Mouse (Mus musculus): ENCODE measurements around the gene Gna14. TPM values are rescaled to one million over a fixed set of nuclear protein-coding genes. Genes with fewer than 3 reads are reported as not detected.

Gna14 gene
- total and polyA plus RNA-seq, 3 experiments: not detected

- no peaks in the 10 kb centered on the region for H3K9me3 ChIP-seq (replicated peaks)
- no peaks in the 10 kb centered on the region for H3K4me1 ChIP-seq (ENCODE audit: insufficient read depth, low read depth, low read length)
- no peak overlapping the region for H3K4me3 ChIP-seq (ENCODE audit: low read depth, low read length)
- no peaks in the 10 kb centered on the region for H3K36me3 ChIP-seq (replicated peaks)
- no peak for DNase-seq (ENCODE audit: low spot score)
- no peak for TF ChIP-seq GATA2 (IDR thresholded peaks at IDR 0.05; ENCODE audit: borderline replicate concordance, low read depth, low read length)
- TF ChIP-seq POLR2AphosphoS5 (IDR thresholded peaks at IDR 0.05; ENCODE audit: insufficient replicate concordance, low read depth, low read length): no peak
- no peak for TF ChIP-seq TAL1 (conservative IDR thresholded peaks at IDR 0.05; ENCODE audit: low read depth, low read length)
- no peak for TF ChIP-seq GATA1 (IDR thresholded peaks at IDR 0.05; ENCODE audit: borderline replicate concordance, low read length)
- TF ChIP-seq CTCF (IDR thresholded peaks at IDR 0.05; ENCODE audit: low read depth, low read length): no peak
- ATAC-seq (ENCODE audit: extremely low read depth, insufficient number of reproducible peaks, low FRiP score, poor library complexity, severe bottlenecking): no peak
- H3K27me3 ChIP-seq (ENCODE audit: insufficient read depth, low read length): no peaks in the 10 kb centered on the region
These were observed 24.3 kb upstream of the Gna14 start for GRCm38 (mm10) chr19:16411302-16411701.

- H3K36me3 ChIP-seq (replicated peaks): no peaks in the 10 kb centered on the region
- ATAC-seq (ENCODE audit: extremely low read depth, insufficient number of reproducible peaks, low FRiP score, poor library complexity, severe bottlenecking) (no peak), DNase-seq (ENCODE audit: low spot score) (no peak)
- no peaks in the 10 kb centered on the region for H3K9me3 ChIP-seq (replicated peaks)
- TF ChIP-seq GATA2 (IDR thresholded peaks at IDR 0.05; ENCODE audit: borderline replicate concordance, low read depth, low read length): no peak
- no peak for TF ChIP-seq GATA1 (IDR thresholded peaks at IDR 0.05; ENCODE audit: borderline replicate concordance, low read length)
- no peak for TF ChIP-seq TAL1 (conservative IDR thresholded peaks at IDR 0.05; ENCODE audit: low read depth, low read length)
- TF ChIP-seq POLR2AphosphoS5 (IDR thresholded peaks at IDR 0.05; ENCODE audit: insufficient replicate concordance, low read depth, low read length): no peak
- TF ChIP-seq CTCF (IDR thresholded peaks at IDR 0.05; ENCODE audit: low read depth, low read length): no peak
- H3K27me3 ChIP-seq (ENCODE audit: insufficient read depth, low read length): no peaks in the 10 kb centered on the region
- no peaks in the 10 kb centered on the region for H3K4me1 ChIP-seq (ENCODE audit: insufficient read depth, low read depth, low read length)
- no peak overlapping the region for H3K4me3 ChIP-seq (ENCODE audit: low read depth, low read length)
These were observed 17.4 kb upstream of the Gna14 start for GRCm38 (mm10) chr19:16418086-16418663.

DNA sequence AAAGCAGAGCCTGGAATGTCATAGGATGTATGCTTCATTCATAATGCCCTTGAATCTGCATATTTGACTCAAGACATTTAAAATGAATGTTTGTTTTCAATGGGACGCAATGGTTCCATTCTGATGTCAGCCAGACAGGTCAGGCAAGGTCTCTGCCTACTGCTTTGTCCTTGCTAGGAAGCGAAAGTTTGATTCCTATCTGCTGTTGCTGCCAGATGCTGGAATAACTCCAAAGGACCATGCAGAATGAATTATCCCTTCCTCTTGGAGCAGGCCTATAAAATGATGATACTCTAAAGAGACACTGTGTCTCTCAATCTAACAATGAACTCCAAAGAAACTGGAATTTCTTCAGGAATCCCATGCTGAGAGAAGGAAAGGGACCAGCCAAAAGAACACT, 10.0 kb upstream of the Gna14 start:
- Histone ChIP-seq H3K4me1 (ENCODE audit: insufficient read depth, low read depth, low read length) (no peaks in the 10 kb centered on the region), H3K27me3 (ENCODE audit: insufficient read depth, low read length) (no peaks in the 10 kb centered on the region), H3K9me3 (replicated peaks) (0 out of 2 replicates have a peak, but pooled peaks cover 1% of the 10 kb centered on the region), H3K4me3 (ENCODE audit: low read depth, low read length) (no peak overlapping the region), H3K36me3 (replicated peaks) (no peaks in the 10 kb centered on the region)
- no peak for TF ChIP-seq TAL1 (conservative IDR thresholded peaks at IDR 0.05; ENCODE audit: low read depth, low read length)
- TF ChIP-seq POLR2AphosphoS5 (IDR thresholded peaks at IDR 0.05; ENCODE audit: insufficient replicate concordance, low read depth, low read length): no peak
- TF ChIP-seq GATA2 (IDR thresholded peaks at IDR 0.05; ENCODE audit: borderline replicate concordance, low read depth, low read length): no peak
- TF ChIP-seq CTCF (IDR thresholded peaks at IDR 0.05; ENCODE audit: low read depth, low read length): no peak
- no peak for TF ChIP-seq GATA1 (IDR thresholded peaks at IDR 0.05; ENCODE audit: borderline replicate concordance, low read length)
- no peak for ATAC-seq (ENCODE audit: extremely low read depth, insufficient number of reproducible peaks, low FRiP score, poor library complexity, severe bottlenecking)
- no peak for DNase-seq (ENCODE audit: low spot score)

DNA sequence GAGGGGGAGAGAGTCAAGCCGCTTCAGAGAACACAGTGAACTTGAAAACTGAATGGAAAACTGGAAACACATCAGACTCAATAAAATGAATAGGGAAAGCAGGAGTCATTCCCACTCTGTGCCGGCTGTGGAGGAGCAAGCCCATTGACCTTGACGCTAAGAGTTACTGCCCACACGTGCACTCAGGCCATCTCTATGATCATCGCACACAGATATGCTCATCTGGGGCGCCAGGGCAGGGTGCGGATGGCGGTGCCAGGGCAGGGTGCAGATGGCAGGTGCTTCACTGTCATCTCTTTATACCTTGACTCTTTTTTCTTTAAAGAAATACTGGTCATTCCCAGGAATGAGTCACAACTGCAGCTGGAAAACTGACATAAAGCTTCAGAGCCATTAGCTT, 4.2 kb upstream of the Gna14 start:
- no peak for ATAC-seq (ENCODE audit: extremely low read depth, insufficient number of reproducible peaks, low FRiP score, poor library complexity, severe bottlenecking)
- no peak for TF ChIP-seq CTCF (IDR thresholded peaks at IDR 0.05; ENCODE audit: low read depth, low read length)
- no peak for TF ChIP-seq GATA2 (IDR thresholded peaks at IDR 0.05; ENCODE audit: borderline replicate concordance, low read depth, low read length)
- no peak for TF ChIP-seq POLR2AphosphoS5 (IDR thresholded peaks at IDR 0.05; ENCODE audit: insufficient replicate concordance, low read depth, low read length)
- TF ChIP-seq GATA1 (IDR thresholded peaks at IDR 0.05; ENCODE audit: borderline replicate concordance, low read length): no peak
- no peak for TF ChIP-seq TAL1 (conservative IDR thresholded peaks at IDR 0.05; ENCODE audit: low read depth, low read length)
- Histone ChIP-seq H3K27me3 (ENCODE audit: insufficient read depth, low read length) (no peaks in the 10 kb centered on the region; the same call in 1 of the 2 replicates), H3K4me1 (ENCODE audit: insufficient read depth, low read depth, low read length) (no peaks in the 10 kb centered on the region), H3K4me3 (ENCODE audit: low read depth, low read length) (no peak overlapping the region), H3K9me3 (replicated peaks) (0 out of 2 replicates have a peak, but pooled peaks cover 1% of the 10 kb centered on the region), H3K36me3 (replicated peaks) (no peaks in the 10 kb centered on the region)
- no peak for DNase-seq (ENCODE audit: low spot score)

- DNase-seq (ENCODE audit: low spot score): no peak
- Histone ChIP-seq H3K9me3 (replicated peaks) (no peaks in the 10 kb centered on the region), H3K4me1 (ENCODE audit: insufficient read depth, low read depth, low read length) (no peaks in the 10 kb centered on the region), H3K36me3 (replicated peaks) (no peaks in the 10 kb centered on the region), H3K4me3 (ENCODE audit: low read depth, low read length) (no peak overlapping the region), H3K27me3 (ENCODE audit: insufficient read depth, low read length) (no peaks in the 10 kb centered on the region; the same call in 1 of the 2 replicates)
- ATAC-seq (ENCODE audit: extremely low read depth, insufficient number of reproducible peaks, low FRiP score, poor library complexity, severe bottlenecking): no peak
- TF ChIP-seq GATA2 (IDR thresholded peaks at IDR 0.05; ENCODE audit: borderline replicate concordance, low read depth, low read length) (no peak), GATA1 (IDR thresholded peaks at IDR 0.05; ENCODE audit: borderline replicate concordance, low read length) (no peak), CTCF (IDR thresholded peaks at IDR 0.05; ENCODE audit: low read depth, low read length) (no peak), TAL1 (conservative IDR thresholded peaks at IDR 0.05; ENCODE audit: low read depth, low read length) (no peak), POLR2AphosphoS5 (IDR thresholded peaks at IDR 0.05; ENCODE audit: insufficient replicate concordance, low read depth, low read length) (no peak)
These were observed 683 bp upstream of the Gna14 start for GRCm38 (mm10) chr19:16434879-16435278.

- ATAC-seq (ENCODE audit: extremely low read depth, insufficient number of reproducible peaks, low FRiP score, poor library complexity, severe bottlenecking) (no peak), DNase-seq (ENCODE audit: low spot score) (no peak)
- Histone ChIP-seq H3K4me3 (ENCODE audit: low read depth, low read length) (no peak overlapping the region), H3K27me3 (ENCODE audit: insufficient read depth, low read length) (no peaks in the 10 kb centered on the region; the same call in 1 of the 2 replicates), H3K9me3 (replicated peaks) (no peaks in the 10 kb centered on the region), H3K4me1 (ENCODE audit: insufficient read depth, low read depth, low read length) (no peaks in the 10 kb centered on the region), H3K36me3 (replicated peaks) (no peaks in the 10 kb centered on the region)
- TF ChIP-seq POLR2AphosphoS5 (IDR thresholded peaks at IDR 0.05; ENCODE audit: insufficient replicate concordance, low read depth, low read length) (no peak), CTCF (IDR thresholded peaks at IDR 0.05; ENCODE audit: low read depth, low read length) (no peak), GATA2 (IDR thresholded peaks at IDR 0.05; ENCODE audit: borderline replicate concordance, low read depth, low read length) (no peak), GATA1 (IDR thresholded peaks at IDR 0.05; ENCODE audit: borderline replicate concordance, low read length) (no peak), TAL1 (conservative IDR thresholded peaks at IDR 0.05; ENCODE audit: low read depth, low read length) (no peak)
These were observed 990 bp downstream of the Gna14 start for GRCm38 (mm10) chr19:16436335-16437169.

All from G1E (cell line).